Mouse (Mus musculus) cortical plate, adult 2 months (tissue): ENCODE results near the gene Ushbp1.

Source experiments
- CTCF ChIP-seq: fragments of 200-500 bp; IDR thresholded peaks from 2 replicates; pipeline ENCODE4 v1.5.1; 2011; ENCODE audit warnings: mild to moderate bottlenecking, control low read depth, low read length; ENCODE audit not compliant: insufficient read depth; ENCODE audit errors: extremely low read depth
- POLR2A ChIP-seq: fragments of 200-500 bp; IDR thresholded peaks from 2 replicates; pipeline ENCODE4 v1.6.1; 2011; ENCODE audit warnings: mild to moderate bottlenecking, low read length, control low read depth; ENCODE audit not compliant: insufficient read depth; ENCODE audit errors: extremely low read depth

- no peak for TF ChIP-seq CTCF
- TF ChIP-seq POLR2A, result no peak
Observed at GRCm38 (mm10) chr8:71373000-71373399, 22.6 kb downstream of the Ushbp1 start.
